In genomic region chr2:30936808-30937207, GRCm38 (mm10) we compare ENCODE assay signal across 13 mouse cellular contexts. TPM values are rescaled to one million over a fixed set of nuclear protein-coding genes. Genes with fewer than 3 reads are reported as not detected.
"Had no signal": no experiment of that assay in that cellular context is flagged by ENCODE, and none has a peak within 500 bp of the region (broad histone marks: within the 10 kb centered on the region; RNA-seq: fewer than 3 reads in every experiment).

No protein-coding gene starts in this region.

- DNase-seq: retina, postnatal 1 day; right cerebral cortex, adult 18-20 months; right cerebral cortex, postnatal 14 days; right cerebral cortex, postnatal 25 days; right cerebral cortex, postnatal 4 days; spleen, adult 18-20 months; thymus, adult 18-20 months; thymus, adult 2 months; thymus, postnatal 14 days; thymus, postnatal 25 days; thymus, postnatal 36 days; thymus, postnatal 4 days had no signal

RNA-seq across cellular contexts. Expression of gene Ptges, which starts 7.1 kb away (rescaled TPM):
- total RNA-seq: neutrophil, adult 5-6 weeks had no signal
